Mouse (Mus musculus): ENCODE data around the gene Pds5b.

- no peak for TF ChIP-seq CTCF (IDR thresholded peaks at IDR 0.05; ENCODE audit: extremely low read depth, insufficient read depth, low read length)
- no peak for TF ChIP-seq POLR2A (IDR thresholded peaks at IDR 0.05; ENCODE audit: extremely low read depth, insufficient read depth, low read length)
Observed at GRCm38 (mm10) chr5:150673880-150674621, 512 bp downstream of the Pds5b start.

All from cortical plate, adult 2 months (tissue).